Mouse (Mus musculus) lung, adult 2 months (tissue): Measurements from ENCODE around the gene Zranb2.

Experiments used
- CTCF ChIP-seq: fragments of 200-500 bp; IDR thresholded peaks from 2 replicates; pipeline ENCODE4 v1.5.1; 2011; ENCODE audit warnings: mild to moderate bottlenecking, low read length, control low read depth; ENCODE audit not compliant: insufficient read depth
- POLR2A ChIP-seq: fragments of 200-500 bp; IDR thresholded peaks from 2 replicates; pipeline ENCODE4 v1.6.1; 2011; ENCODE audit warnings: low read depth, mild to moderate bottlenecking, control low read depth, low read length, borderline replicate concordance; ENCODE audit errors: extremely low read depth

DNA sequence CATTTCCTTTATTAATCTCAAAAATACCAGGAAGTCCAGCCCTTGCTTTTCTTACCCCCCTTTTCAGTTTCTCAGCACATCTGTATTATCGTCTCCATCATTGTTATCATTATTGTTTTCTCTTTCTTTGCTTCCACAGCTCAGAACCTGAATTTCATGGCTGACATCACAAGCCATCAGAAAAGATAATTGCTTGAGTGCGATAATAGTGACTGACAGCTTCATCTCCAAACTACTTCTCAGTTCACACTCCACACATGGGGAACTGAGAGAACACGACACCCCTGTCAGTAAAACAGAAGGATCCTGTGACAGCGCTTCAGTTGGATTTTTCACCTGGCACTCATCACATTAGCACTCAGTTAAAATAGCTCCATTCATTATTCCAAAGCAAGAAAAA is 41.9 kb upstream of the Zranb2 start:
- no peak for TF ChIP-seq POLR2A
- TF ChIP-seq CTCF, result no peak
